Mouse (Mus musculus) neural tube, embryonic 10.5 days (tissue): ENCODE results near the gene Map4.

ENCODE experiments used
- DNase-seq: peaks from one replicate; pipeline ENCODE4 v3.0.0-alpha.2; 2017; ENCODE audit warnings: low spot score; ENCODE audit errors: extremely low spot score

Gene Map4

DNA sequence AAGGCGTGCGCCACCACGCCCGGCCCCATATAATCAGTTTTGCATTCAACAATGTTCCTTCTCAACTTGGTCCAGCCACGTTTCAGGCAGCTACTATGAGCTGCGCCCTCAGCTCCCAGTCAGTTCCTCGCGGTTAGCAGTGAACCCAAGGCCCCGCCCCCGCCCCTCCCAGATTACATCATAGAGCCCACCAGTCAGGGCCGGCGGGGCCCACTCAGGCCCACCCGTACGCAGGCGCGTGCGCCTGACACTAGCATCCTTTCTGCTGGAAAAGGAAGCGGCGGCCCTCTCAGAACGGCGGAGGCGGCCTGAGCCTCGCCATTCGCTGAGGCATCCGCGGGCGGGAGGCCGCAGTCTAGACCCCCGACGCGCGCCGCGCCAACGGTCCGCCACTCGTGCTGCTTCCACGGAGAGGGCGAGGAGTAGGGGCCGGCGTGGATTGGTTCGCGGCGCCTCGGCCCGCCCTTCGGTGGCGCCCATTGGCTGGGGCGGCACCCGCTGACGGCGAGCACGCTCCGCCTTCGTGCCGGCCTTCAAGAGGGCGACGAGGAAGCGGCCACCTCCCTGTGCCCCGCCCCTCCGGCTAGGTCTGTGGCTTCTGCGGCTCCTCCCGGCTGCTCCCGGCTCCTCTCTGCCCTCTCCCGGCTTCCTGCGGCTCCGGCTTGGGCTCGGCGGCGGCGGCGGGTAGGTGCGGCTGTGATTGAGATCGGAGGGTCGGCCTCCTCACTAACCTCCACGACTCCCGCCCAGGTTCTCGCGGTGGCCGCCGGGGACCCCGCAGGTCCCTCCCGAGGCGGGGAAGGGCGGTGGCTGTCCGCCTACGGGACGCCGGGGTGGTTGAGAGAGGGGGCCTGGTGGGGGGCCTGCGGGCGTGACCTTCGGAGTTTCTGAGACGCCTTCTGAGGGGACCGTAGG lies at the start of gene Map4:
Gene Map4 (plus strand): TSS at position 204 of the 915 bp plus-strand sequence.
- DNase-seq: peak; percentile 95

DNA sequence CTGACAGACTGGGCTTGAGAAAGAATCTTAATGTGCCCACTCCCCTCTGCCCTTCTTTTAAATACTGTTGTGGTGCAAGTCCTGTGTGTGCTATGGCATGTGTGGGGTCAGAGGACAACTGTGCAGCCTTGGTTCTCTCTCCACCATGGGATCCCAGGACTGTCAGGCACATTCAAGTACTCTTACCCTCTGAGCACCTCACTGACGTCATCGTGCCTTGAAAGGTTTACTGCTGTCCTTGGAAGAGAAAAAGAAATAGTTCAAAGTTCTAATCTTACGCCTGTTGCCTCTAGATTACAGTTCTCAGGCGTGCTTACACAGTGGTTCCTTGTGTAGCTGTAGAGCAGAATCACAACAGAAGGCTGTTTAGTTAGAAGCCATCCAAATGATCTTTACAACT lies 45.0 kb upstream of the Map4 start:
- no peak for DNase-seq

DNA sequence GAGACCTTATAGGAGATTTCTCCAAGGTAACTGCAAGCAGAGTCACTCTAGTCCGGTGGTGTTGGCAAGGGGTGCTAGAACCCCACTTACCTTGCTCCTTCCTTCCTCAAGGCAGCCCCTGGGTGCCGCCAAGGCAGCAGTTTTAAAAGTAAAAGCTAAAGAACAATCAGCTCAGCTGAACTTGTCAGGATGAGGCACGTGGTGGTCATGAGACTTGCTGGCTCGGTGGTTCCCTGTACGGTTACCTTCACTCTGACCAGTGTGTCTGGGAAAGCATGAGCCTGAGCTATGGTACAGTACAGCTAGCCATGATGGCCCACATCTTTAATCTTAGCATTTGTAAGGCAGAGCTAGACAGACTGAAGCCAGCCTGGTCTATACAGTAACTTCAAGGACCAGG lies 43.9 kb upstream of the Map4 start:
- DNase-seq: no peak

DNA sequence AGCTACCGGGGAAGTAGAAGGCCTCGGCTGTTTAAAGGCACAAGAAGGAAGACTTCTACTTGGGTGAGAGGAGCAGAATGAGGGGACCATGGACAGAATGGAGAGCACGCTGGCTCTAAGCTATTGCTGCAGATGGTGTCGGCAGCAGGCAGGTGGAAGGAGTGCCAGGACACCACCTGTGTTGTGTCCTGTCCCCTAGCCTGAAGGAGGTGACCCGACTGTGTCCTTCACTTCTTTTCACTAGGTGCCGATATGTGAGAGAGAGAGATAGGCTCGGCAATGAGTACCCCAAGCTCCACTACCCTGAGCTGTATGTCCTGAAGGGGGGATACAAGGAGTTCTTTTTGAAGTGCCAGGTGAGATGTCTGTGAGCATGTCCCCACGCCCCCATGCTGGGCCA lies 39.8 kb upstream of the Map4 start:
- no peak for DNase-seq

DNA sequence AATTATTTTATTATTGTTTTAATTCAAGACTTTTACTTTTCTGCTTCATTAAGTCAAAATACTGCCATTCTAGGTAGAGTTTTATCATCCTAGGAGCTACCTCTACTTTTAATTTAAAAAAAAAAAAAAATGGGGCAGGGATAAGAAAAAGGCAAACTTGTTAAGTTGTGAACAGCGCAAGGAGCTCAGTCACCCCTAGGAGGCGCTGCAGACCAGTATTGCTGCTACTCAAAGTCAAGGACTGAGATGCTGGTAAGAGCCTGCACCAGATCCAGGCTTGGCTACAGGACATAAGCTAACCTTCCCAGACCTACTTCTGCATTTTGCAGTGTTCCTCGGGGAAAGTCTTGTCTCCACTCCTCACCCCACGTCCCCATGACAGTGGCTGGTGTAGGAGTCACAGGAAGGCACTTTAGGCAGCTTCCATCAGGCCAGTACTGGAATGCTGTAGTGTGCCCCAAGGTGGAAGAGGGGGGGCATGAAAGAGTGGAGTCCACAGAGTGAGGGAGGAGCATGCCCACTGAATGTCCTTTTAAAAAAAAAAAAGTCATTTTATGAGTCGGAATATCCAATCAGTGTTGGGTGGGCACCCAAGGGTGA lies 38.5 kb upstream of the Map4 start:
- peak; percentile 78 for DNase-seq

DNA sequence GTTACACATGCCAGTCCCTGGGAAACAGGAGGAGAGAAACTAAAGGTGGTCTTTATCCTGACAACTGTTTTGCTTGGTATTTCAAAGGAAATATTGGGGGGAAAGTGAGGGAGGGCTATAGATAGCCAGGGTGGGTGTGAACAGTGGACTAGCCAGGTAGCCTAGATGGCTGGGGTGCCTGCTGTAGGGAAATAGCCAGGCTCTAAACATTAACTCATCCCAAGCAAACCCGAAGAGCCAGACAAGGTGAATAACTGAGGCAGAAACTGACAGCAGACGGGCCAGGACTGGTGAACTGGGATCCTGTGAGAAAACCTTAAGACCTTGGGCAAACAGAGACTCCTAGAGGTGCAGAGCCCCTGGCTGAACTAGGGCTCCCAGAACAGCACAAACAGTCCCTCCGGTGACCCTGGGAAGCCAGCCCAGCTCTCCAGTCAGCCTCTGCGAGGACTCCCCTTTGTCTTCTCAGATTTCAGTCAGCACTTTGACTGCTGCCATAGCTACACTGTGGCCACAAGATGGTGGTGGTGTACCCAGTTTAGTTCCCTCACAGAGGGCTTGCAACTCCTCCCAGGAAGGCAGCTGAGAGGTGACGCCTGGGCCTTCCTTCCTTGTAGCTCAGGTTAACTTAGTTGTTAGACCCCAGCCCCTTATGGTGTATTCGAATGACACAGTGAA lies 36.7 kb upstream of the Map4 start:
- DNase-seq: peak; percentile 70

DNA sequence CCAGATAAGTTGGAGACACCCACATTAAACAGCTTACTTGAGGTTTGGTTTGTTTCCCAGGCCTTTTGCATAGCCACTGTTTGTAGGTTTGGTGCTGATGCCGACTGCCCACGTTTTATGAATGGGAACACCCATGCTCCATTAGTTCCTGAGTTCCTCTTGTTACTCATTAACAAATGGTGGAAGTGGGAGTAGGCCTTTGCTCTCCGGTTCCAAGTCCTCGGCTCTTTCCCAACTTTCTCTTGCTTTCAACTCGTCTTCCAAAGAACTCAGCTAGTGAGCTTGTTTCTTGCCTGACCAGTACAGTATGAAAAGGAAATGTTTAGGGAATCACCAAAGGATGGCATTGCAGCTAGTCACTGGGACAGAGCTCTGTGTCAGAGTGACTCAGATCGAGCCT lies 35.7 kb upstream of the Map4 start:
- DNase-seq: no peak

DNA sequence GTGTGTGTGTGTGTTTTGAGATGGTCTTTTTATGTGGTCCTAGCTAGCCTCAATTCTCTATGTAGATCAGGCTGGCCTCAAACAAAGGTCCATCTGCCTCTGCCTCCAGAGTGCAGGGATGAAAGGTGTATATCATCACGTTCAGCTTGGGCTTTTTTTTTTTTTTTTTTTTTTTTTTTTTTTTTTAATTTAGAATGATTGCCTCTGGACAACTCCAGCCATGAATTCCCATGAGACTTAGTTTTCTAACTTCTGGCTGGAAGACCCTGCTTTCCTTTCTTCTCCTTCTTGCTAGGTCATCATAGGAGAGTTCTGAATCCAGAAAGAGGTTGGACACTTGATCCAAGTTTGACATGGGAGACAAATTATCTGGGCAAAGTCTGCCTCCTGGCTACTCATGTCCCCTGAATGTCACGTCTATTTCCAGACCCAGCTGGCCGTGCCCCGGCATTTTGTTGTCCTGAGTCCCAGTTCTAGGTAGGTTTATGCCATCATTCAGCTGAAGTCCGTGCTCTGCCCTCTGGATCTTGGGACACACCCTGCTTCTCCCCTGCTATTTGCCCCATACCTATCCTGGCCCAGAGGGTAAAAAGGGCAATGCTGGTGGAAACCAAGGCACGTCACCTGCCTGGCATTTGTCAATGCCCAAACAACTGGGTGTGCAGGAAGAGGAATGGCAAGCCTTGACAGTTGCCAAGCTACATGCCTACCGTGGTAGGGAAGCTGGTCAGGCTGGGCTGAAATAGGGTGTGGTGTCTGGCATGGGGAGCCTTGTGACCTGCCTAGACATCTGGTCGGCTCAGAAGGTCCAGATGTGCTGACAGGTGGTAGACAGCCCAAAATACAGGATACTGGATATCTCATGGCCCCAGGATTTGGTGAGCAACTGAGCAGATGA lies 34.8 kb upstream of the Map4 start:
- DNase-seq: no peak

DNA sequence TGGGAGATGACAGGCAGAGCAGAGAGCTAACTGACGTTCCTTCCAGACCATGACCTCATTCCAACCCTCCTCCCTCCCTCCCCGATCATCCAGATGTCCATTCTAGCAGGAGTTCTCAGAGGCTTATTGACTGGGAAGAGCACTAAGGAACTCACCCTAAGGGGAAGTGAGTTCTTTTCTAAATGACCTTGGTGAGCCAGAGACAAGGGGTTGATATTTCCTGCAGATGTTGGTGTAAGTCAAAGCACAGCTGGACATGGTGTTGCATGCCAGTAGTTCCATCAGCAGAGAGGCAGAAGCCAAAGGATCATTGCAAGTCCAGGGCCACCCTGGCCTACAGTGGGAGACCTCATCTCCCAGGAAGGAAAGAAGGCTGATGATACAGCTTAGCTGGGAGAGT lies 33.2 kb upstream of the Map4 start:
- DNase-seq: no peak

DNA sequence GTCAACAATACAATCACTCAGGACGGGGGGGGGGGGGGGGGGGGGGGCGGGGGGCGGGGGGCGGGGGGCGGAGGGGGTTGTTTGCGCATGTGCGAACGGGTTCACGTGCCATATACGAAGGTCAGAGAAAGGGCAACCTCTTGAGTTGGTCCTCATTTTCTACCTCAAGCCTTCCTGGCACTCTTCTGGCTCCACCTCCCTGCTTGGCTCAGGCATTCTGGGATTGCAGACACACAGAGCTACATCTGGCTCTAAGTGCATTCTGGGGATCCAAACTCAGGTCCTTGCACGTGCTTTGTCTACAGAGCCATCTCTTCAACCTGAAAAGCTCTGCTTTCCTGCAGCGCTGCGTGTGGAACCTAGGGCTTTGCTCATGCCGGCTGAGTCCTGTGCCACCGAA lies 31.9 kb upstream of the Map4 start:
- no peak for DNase-seq

DNA sequence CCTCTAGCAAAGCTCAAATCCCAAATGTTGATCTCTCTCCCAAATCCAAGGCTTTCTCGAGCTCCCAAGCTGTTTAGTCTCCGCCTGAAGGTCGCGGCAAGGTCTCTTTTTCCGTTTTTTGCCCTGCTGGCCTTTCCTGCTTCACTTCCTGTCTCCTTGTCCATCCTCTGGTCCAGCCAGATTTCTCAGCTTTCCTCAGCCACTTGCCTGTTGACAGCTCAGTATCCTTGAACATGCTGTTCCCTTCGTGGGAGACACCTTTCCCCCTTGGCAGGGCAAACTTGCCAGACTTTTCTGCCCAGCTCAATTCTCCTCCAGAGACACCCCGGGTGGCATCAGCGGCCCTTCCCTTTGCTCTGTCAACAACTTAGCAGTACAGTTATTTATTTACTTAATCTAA lies 31.5 kb upstream of the Map4 start:
- DNase-seq: no peak

DNA sequence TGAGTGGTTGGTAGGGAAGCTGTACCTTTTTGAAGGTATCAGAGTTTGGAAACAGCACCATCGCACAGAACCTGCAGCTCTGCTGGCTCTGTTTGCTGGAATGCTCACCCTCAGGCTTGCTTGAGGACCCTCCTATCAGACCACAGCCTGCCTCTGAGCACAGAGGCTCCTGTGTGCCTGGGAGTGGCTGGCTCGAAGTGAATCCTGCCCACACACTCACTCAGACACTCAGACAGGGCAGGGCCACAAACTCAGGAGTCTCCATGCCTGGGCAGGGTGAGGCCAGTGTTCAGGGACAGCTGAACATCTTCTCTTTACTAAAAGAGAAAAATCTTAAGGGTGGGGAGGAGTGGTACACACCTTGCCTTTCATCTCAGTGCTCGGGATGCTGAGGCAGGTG lies 30.7 kb upstream of the Map4 start:
- no peak for DNase-seq

DNA sequence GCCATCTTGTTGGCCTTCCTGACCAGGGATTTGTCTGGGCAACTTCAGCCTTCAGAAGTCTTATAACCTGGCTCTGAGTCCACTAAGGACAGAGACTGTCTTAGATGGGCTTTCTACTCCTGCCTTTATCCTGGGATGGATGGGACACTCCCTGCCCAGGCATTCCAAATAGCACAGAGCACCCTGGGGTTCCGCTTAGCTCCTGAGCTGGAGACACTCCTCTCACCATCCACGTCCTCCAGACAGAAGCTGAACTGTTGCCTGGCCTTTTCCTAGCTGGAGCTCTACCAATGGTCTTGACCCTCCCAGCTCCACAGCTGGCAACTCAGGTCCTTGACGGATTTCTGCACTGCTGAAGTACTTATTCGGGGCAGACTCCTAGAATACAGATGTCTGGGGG lies 29.0 kb upstream of the Map4 start:
- no peak for DNase-seq

DNA sequence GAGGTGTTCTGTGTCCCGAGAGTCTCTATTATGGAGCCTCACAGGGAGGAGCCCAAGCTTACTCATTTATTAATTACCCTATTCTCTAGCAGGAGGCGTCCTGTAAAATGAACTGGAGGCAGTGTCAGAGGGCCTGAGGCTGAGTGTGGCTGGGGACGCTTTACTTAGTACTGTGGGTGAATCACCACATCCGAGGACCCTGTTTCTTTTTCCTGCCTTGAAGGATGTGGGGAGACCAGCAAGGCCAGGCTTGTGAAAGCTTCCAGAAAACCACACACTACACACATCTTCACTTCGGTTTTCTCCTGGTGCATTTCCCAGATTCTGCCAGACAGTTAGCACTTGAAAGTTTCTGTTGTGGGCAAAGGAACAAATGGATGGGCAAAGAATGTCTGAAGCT lies 28.5 kb upstream of the Map4 start:
- DNase-seq: no peak

DNA sequence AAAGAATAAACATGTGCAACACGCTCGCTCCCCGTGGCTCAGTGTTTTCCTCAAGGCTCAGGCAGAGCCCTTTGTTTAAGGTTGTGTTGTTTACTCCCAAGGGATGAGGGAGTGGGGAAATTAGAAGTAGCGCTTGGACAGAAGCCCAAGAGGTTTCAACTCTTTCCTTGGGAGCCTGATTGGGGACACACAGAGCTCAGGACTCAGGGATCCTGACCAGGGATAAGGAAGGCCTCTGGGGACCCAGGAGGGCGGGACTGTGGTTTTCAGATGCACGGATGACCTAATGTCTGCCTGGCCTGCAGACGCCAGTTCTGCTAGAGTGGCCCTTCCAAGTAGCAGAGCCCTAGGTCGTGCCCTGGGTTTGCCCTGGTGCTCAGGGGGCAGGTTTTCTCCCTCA lies 24.0 kb upstream of the Map4 start:
- DNase-seq: no peak

DNA sequence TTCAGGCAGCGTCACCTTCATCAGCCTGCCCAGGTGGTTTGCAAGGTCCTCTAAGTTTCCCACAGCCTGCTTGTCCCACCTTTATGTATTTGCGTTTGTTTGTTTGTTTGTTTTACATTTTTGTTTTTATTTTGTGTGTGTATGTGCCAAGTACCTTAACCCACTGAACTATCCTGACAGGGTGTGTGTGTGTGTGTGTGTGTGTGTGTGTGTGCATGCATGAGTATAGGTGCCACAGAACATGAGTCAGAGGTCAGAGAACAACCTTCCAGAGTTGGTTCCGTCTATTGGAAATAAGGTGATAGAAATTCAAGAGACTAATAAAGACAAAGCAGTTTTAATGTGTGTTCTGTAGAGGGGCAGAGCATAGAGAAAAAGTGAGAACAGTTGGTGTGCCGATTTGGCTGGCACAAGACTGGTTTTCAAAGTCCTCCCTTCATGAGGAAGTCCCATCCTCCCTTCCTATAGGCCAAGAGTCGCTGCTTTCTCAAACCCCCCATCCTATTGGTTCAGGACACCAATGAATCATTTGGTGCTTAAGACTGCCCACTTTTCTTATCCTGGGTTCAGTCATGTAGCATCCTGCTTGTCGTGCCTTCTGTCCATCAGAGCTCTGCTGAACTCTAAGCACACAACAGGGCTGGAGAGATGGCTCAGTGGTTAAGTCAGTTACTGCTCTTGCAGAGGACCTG lies 23.3 kb upstream of the Map4 start:
- no peak for DNase-seq

DNA sequence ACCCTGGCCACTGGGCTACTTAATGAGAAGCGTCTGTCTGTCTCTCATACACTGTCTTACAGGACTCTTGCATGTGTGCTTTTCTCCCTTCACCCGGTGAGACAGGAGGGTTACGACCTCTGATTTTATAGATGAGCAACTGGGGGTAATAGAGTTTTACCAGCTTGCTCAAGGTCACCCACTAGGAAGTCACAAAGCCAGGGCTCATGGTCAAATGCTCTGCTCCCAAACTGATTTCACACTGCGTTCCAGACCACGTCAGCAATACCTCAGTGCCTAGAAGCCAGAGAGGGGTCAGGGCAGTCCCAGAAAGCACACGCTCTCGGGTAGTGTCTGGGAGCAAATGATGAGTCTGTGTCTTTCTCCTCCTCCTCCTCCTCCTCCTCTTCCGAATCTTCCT lies 22.2 kb upstream of the Map4 start:
- DNase-seq: no peak

DNA sequence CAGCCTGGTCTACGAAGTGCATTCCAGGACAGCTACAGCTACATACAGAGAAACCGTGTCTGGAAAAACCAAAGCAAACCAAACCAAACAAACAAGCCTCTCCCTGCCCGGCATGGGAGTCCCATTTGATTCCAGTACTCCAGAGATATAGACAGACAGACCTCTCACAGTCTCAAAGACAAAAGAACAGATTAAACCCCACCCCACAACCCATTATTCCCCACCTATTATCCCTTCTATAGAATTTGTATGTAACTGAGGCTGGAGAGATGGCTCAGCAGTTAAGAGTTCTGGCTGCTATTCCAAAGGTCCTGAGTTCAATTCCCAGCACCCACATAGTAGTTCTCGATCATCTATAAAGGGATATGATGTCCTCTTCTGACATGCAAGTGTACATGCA lies 21.3 kb upstream of the Map4 start:
- no peak for DNase-seq

DNA sequence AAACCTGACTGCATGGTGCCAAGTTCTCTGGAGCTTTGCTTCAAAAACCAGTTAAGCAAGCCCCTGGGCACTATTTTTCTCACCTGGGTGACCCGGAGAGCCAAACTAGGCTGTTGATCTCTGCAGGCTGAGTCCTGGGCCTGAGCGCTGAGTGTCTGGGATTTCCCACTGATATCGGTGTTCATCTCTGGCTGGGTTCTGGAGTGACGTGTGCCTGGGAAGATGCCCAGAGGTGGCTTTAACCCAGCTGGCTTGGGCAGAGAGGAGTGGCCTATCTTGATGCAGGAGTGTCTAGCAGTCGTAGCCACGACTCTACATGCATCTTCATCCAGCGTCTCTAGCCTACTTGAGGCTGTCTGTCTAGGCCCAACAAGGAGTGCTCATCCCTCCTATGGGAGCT lies 19.5 kb upstream of the Map4 start:
- DNase-seq: no peak

DNA sequence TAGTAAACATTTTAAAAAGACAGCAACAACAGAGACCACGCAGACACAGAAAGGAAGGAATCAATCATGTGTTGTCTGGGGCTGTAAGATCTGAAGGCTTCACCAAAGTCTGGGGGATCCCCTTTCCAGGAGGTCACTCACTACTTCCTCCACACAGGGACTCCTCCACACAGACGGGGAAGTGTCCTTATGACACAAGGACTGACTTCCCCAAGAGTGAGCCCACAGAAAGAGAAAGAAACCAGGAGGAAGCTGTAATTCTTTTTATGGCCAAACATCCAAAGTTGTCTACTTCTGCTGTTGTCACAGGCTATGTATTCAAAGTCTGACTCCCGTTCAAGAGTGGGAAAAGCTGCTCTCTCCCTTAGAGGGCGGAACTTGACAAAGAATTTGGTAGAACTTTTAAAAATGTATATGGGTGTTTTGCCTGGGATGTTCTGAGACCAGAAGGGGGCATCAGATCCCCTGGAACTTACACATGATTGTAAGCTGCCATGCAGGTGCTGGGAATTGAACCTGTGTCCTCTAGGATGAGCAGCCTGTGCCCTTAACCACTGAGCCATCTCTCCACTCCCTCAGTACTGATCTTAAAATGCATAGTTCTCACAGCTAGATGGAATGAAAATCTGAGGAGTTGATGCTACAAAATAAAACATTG lies 16.9 kb upstream of the Map4 start:
- DNase-seq: no peak
